Mouse (Mus musculus): ENCODE measurements at regions not wholly inside any gene's neighbourhood (a gene's known extent, or its start where the extent isn't known, plus 50 kb on each side); places are given as distances from the start of the nearest gene placed in this dataset.

DNA sequence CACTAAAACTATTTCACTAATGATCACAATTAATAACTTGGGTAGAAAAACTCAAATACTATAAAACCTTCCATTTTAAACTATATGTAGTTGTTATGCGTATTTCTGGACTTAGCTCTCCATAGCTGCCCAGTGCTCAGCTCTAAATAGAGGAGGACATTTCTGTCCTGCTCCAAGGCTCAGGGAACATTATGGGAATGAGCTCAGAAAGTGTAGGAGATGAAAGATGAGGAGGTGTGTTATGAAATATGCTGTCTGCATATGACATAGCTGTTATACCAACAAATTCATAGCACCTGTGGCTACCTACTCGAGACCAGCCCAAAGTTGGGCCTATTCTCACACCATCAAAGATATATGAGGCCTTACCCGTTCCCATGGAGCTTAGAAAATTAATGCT lies 106.3 kb downstream of the Aldh8a1 start:
- DNase-seq: no peak

GRCm38 (mm10) chr10:21488374-21488930 lies 104.5 kb upstream of the 1700020N01Rik start:
- no peak for DNase-seq

DNA sequence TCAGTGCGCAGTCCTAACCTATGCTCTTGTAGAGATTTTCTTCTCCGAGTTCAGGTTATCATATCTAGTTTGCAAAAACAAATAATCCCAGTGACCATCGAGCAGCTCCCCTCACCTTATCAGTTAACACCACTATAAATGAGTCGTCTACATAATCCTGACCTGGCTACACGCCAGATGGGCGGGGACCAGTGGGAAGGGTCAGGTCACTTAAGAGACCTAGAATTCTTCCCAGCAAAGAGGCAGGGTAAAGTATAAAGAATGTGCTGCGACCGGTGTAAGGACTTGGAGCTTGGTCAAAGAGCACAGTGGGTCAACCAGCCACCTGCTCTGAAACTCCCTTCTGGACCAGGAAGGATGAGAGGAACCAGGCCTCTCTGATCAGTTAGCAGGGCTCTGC lies 102.0 kb upstream of the 1700020N01Rik start:
- no peak for DNase-seq

DNA sequence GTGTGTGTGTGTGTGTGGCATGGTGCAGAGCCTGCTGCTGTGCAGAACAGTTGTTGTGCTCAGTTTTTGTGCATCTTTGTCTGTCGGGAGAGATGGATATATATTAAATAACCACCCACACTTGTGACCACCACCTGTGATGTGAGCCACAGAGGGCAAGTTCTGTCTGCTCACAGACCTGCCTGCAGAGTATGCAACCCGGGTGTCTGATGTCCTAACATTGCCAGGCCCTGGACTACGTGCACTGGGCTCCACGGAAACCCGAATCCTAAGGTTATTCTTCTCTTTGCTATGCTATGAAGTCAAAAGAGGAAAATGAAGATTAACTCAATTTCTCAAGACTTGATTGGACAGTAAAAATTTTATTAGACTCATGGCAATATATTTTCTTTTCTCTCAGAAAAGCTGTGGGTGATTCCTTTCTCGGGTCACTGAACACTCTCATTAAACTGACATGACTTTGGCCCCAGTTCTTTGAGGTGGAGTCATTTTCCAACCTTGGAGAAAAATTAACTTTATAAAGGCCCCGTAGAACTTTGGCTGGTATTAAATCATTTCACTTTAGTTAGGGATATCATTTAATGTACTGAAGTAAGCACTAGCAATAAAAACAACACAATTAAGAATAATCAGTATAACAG lies 100.6 kb upstream of the 1700020N01Rik start:
- no peak for DNase-seq

DNA sequence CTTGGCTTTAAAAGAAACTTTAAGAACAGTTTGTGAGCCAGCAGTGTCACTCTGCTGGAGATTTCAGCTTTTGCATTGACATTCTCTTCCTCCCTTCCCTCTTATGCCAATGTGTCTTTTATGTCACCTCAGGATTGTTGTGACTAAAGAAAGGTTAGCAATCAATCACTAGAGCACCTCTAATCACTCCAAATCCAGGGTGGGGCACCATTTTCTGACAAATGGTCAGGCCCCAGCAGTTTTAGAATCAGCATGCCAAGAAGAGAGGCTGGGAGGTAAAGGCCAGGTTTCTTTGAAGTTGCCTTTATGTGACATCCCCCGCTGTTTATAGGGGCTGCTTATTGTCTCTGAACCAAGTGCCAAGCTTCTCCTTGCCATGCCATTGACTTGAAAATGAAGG lies 98.4 kb upstream of the 1700020N01Rik start:
- no peak for DNase-seq

DNA sequence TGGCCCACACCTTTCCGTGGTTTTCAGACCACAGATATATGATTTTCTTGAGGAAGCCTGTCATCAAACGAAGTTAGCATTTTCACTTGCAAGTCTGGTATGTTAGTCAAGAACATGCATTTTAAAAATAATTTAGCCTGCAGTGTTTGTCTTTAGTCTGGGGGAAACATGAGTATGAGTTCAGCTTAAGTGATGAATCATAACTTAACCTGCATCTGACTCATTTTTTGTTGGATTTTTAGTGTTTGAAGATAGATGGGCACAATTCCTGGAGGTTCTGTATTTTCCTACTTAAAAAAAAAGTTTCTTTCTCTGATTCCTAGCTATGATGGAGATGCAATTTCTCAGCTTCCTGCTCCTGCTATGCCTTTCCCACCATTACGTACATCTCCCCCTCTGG lies 95.8 kb upstream of the 1700020N01Rik start:
- no peak for DNase-seq

DNA sequence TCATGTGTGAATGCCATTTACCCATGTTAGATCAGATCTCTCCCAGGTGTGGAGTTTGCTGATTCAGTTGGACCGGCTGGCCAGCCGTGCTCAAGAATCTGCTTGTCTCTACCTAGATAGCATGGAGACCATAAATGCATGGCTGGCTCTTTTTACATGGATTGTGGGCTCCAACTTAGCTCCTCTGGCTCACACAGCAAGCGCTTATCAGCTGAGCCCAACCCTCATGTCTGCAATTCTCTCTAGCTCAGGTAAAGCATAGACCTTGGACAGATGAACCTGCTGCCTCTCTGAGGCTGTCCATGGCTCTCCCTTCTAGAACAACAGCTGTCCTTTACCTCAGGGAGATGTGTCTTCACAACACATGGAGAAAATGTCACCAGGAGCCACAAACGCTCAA lies 94.8 kb upstream of the 1700020N01Rik start:
- no peak for DNase-seq

- no peak for DNase-seq
Observed at GRCm38 (mm10) chr10:21501658-21502057, 91.3 kb upstream of the 1700020N01Rik start.

DNA sequence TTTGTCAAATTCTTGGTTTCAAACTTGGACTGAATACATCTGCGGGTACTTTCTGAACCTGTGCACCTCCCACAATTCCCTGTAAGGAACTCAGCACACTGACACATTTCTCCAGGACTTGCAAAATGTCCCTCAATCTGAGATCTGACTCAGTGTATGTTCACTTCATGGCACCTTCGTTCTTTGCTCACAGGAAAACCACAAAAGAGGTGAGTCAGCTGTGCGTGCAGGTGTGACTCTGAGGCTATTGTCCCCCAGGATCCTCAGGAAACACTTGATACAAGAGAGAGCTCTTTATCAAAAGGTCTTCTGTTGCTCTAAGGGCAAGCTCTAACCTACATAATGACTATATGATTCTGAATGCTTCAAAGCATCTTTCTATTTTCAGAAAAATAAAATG lies 88.5 kb upstream of the 1700020N01Rik start:
- no peak for DNase-seq

GRCm38 (mm10) chr10:21511386-21511785 lies 81.6 kb upstream of the 1700020N01Rik start:
- no peak for DNase-seq

- DNase-seq: no peak
Observed at GRCm38 (mm10) chr10:21512486-21512885, 80.5 kb upstream of the 1700020N01Rik start.

- DNase-seq: no peak
Observed at GRCm38 (mm10) chr10:21517721-21518120, 75.2 kb upstream of the 1700020N01Rik start.

- DNase-seq: no peak
Observed at GRCm38 (mm10) chr10:21520854-21521253, 72.1 kb upstream of the 1700020N01Rik start.

GRCm38 (mm10) chr10:21525555-21525954 lies 67.4 kb upstream of the 1700020N01Rik start:
- DNase-seq: no peak

DNA sequence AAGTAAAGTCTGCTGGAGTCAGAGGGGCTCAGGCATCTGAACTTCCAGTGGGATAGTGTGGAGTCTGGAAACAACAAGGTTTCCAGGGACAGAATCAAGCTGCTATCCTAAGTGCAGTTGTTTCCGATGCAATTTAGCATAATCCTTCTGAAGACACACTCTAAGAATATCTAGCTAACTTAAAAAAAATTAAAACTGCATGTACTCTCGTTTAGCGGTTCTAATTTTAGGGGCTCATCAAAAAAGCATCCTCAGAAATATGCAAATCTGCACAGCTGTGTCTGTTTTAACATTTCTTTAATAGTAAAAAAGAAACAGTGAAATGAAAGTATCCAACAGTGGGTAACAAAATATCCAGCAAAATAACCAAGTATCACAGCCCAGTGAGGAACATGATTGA lies 64.5 kb upstream of the 1700020N01Rik start:
- no peak for DNase-seq

- DNase-seq: no peak
Observed at GRCm38 (mm10) chr10:21529098-21529749, 63.7 kb upstream of the 1700020N01Rik start.

- no peak for DNase-seq
Observed at GRCm38 (mm10) chr10:21532142-21532541, 60.8 kb upstream of the 1700020N01Rik start.

DNA sequence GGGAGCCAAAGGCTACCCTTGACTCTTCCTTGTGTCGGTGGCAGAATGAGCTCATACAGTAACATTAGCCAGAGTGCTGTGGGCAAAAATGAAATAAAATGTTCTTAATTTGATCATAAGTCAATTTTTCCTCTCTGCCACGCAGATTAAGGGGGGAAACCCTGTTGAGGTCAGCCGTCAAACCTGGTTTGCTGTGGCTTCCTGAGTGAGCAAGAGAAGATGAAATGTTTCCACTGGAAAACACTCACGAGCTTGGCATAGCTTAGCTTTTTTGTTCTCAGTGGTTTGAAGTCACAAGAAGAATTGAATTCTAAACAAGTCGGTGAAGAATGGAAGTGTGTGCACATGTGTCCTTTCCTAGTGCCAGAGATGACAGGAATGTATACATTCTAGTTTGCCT lies 57.3 kb upstream of the 1700020N01Rik start:
- DNase-seq: no peak

GRCm38 (mm10) chr10:21538481-21538880 lies 54.5 kb upstream of the 1700020N01Rik start:
- DNase-seq: no peak
